Mouse (Mus musculus) cerebellum, adult 8-10 months (tissue): ENCODE measurements around the gene Pctp.
A peak's percentile ranks its signal among the peaks of the same experiment; 100 is the strongest.

Experiments
- DNase-seq: peaks from one replicate; pipeline ENCODE4 v3.0.0; 2022

The Pctp gene

DNA sequence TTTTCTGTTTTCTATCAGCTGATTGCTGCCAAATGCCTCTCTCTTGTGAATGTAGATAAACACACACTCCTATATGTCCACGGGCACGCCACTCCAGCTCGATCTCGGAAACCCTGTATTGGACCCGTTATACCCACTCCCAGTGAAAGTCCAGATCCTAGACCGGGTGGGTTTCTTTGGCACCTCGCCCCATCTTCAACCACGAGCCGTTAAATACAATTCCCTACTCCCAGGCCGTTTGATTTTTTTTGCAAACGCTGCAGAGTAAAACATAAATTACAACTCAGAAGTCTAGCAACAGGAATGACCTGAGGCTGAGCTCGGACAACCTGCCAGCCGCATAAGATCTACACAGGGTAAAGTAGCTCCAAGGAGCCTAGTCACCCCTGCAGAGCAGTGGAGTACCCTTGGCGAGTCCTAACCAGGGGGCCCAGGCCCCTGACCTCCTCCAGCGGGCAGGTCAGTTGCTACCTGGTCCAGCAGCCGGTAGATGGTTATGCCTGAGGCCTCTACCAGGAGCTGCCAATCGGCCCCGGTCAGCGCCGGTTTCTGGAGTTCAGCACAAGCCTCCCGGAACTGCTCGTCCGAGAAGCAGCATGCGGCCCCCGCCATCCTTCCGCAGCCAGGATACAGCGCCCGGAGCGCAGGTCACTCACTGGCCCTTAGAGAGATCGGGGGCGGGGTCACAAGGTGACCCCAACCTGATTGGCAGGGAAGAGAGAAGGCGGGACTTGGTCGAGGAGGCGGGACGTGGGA lies at the start of gene Pctp:
Gene Pctp, minus strand, starts transcription at position 664 of the 756 bp plus-strand sequence.
- peak; percentile 80 for DNase-seq

DNA sequence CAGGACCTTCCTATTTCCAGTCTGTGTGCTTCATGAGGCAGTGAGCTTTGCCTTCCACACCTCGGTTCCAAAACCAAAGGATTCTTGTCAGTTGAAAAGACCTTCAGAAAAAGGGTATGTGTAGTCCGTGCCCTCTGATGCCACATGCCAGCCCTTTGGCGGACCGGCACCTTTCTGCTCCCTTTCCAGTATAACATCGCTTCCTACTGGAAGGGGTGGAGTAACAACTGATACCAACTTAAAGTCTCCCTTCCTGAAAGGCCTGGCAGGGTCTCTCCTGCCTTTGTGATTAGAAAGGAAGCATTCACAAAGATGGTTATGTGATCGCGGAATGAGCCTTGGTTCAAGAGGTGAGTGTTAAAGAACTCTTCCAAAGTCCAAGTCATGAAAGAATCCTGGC lies 47.3 kb upstream of the Pctp start:
- DNase-seq, result no peak

- no peak for DNase-seq
Observed at GRCm38 (mm10) chr11:90047271-90047670, 44.6 kb upstream of the Pctp start.

- DNase-seq, result no peak
Observed at GRCm38 (mm10) chr11:90046211-90046610, 43.5 kb upstream of the Pctp start.

- DNase-seq, result no peak
Observed at GRCm38 (mm10) chr11:90044459-90044858, 41.8 kb upstream of the Pctp start.

DNA sequence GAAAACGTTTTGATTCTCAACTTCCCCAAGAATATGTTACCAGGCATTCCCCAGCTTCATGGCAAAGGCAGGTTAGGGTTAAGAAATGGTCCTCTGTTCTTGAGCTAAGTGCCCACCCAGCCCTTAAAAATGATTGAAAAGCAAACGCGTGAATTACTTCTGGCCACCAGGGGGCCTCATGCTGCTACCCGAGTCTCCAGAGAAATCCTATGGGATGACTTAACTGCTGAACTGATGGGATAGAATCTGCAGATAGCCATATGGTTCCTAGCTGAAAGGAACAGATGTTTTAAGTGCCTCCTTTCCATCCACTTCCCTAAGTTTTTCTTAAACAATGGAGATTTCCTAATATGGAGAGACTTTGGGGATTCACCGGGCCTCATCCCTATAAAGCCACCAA lies 35.3 kb upstream of the Pctp start:
- DNase-seq, result no peak

- no peak for DNase-seq
Observed at GRCm38 (mm10) chr11:90036416-90036815, 33.7 kb upstream of the Pctp start.

DNA sequence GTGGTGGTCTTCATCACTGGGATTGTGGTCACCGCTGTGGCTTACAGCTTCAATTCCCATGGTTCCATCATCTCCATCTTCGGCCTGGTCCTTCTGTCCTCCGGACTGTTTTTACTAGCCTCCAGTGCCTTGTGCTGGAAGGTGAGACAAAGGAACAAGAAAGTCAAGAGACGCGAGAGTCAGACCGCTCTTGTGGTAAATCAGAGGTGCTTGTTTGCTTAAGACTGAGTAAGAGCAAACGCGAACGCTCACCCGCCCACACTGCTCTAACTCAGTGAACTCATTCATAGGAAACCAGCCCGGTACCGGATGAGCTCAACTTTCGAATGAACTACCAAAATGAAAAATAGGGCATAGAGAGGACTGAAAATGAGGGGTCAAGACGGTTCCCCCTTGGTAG lies 32.8 kb upstream of the Pctp start:
- no peak for DNase-seq

DNA sequence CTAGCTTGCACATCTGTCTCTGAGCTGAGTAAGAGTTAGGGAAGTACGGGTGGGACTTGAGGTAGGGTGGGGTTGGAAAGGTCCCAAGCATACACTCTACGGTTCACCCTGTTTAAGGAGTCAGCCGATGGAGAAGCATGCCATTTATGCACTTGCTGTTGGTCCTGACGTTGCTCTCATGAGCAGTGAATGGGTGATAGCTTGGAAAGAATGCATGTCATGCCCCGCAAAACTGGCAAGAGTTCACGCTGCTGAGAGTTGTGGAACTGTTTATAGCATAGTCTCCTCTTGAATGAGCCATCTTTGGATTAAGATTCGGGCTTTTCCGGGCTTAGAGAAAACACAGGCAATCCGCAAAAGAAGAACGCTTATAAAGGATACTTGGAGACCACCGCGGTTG lies 32.0 kb upstream of the Pctp start:
- no peak for DNase-seq

GRCm38 (mm10) chr11:90033442-90033841 lies 30.7 kb upstream of the Pctp start:
- DNase-seq, result no peak

DNA sequence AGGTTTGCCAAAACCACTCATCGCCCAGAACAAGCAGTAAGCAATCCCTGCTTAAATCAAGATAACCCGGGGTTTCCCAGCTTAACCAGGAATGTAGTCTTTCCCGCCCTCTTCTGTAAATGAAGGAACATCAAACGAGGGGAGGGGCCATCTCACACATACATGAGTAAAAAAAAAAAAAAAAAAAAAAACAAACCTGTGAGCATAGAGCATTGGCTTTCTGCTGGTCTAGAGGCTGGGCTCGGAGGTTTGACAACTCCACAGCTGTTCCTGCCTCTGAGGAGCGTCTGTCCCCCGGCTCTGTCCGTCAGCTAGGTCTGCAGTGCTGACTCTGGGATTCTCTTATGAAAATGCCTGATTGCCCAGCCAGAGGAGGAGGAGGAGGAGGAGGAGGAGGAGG lies 30.1 kb upstream of the Pctp start:
- no peak for DNase-seq

DNA sequence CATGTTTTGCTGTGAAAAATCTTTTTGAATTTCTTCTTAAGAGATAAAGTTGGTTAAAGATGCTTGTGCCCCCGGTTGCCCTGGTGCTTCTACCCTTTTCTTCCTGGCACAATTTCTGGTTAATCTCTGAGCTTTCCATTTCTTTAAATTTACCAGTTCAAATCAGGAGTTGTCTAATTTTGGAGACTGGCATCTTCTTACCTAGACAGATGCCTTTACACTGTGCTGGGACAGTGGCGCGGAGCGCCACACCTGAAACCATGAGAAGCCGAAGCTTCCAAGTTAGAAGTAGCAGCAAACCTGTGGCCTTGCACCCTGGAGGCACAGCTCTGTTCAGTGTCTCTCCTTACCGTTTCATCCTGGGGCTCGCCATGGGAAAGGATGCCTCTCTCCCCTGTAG lies 28.4 kb upstream of the Pctp start:
- no peak for DNase-seq

DNA sequence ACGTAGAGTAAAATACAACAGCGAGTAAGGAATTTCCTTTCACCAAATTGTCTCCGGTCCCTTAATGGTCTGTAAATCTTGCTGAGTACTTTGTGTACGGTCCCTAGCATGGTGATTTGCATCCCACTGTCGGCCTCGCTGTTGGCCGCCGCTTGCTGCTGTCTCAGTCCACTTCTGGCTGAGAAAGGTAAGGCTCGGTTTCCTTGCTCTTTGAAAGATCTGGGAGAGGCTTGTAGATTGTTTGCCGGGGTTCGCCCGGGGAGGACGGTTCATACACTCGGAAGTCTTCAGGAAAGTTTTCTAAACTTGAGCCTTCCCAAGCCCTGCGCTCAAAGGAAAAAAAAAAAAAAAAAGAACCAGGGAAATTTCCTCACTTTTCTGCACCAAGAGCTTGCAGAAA lies 27.9 kb upstream of the Pctp start:
- no peak for DNase-seq

GRCm38 (mm10) chr11:90029841-90030398 lies 27.2 kb upstream of the Pctp start, which contains the start of gene Tmem100:
Gene Tmem100, plus strand, starts transcription at chr11:90030348.
- DNase-seq, result no peak

- no peak for DNase-seq
Observed at GRCm38 (mm10) chr11:90029354-90029753, 26.7 kb upstream of the Pctp start.

DNA sequence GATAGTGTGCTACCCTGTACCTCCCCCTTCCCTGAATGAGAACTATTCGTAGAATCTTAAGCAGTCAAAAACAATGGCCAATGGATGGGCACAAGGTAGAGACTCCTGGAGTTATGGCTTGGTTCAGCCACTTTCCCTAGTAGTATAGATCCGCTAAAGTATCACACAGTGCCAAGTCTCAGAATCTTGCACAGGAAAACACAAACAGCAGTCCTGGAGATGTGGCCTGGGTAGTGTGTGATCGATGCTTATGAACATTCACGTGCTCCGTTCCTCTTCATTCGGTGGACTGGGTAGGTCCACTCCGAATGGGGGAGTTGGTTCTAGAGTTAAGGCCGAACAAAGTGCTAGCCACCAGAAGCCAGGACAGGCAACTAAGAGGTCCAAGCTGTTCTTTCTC lies 26.1 kb upstream of the Pctp start:
- DNase-seq, result no peak

DNA sequence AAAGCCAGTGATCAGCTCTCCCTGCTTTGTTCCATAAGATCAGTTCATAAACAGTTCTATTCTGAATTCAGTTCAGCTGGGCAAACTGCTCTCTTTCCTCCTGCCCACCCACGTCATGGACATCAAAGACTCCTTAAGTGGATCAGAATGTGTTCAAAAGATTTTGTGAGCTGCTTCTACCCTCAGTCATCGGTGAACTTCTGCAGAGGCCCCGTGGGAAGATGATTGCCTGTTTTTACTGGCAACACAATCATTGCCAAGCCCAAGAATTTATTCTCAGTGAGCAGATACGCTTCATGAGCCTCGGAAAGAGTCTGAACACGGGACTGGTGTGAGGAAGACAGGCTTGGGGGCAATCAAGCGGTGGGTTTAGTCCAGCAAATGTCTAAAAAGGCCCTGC lies 24.5 kb upstream of the Pctp start:
- no peak for DNase-seq

DNA sequence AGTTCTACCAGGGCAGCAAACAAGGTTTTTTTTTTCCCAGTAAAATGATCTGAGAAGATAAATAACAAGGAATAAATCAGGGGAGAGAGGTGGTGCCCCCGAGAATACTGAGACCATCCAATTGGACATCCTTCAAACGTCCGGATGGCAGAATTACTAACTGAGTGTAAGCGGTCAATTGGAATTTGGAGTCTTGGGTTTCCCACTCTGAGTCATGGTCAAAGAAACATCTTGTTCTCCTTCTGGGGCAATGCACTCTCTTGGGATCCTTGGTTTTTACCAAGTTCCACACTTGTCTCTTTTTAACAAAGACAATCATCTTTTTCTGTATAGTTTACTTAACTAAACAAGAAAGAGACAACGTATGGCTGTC lies 24.1 kb upstream of the Pctp start:
- no peak for DNase-seq

DNA sequence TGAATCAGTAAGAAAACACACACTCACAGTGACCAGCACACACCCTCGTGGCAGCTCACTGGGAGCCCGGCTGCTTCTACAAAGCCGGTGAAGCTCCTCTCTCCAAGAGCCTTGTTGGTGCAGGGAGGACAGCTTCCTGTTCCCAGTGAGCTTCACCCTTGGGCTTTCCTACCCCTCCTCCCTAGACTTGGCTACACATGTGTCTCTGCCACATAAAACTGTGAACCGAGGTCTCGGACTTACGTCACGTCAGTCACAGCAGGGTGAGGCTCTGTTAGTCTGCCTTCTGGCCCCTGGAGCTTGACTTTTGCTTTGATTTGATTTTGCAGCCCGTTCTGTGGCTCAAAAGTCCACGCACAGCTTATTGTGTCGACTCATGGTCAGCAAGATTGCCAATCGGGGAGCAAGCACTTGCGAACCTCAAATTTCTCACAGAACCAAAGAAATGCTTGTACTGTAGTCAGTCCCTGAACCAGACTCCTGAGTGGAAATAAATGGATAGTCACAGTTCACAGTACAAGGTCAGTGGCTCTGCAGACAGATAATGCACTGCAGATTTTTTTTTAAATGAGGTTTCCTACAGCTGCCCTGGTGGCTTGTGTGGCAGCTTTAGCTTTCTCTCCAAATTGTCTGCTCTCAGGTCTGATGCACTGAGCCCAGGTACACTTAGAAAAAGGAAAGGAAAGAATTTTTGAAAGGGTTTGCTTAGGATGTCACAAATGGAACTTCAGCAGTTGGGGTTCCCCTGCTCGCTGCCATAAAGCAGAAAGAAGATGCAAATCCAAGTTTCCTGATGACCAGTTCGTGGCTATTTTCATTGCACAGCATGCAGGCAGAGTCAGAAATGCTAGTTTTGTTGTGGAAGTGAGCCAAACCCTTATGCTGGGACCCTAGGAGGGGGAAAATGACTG lies 23.5 kb upstream of the Pctp start:
- DNase-seq, result no peak

- peak; percentile 16 for DNase-seq
Observed at GRCm38 (mm10) chr11:90019161-90019560, 16.5 kb upstream of the Pctp start.

DNA sequence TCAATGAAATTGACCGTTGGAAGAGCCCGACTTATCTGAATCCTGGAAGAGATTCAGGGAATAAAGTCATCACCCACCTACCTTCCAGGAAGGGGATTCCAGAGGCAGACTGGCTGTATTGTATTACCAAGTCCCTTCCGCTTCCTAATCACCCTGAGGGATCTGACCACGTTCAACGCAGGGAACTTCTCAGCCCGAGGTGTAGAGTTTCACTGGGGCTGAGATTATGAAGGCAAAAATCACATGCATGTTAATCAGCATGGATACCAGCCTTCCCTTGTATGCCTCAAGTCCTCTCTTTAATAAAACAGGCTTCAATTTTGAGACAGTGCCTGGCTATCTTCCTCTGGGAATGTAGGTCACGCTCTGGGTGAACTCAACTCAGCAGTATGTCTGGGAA lies 12.6 kb upstream of the Pctp start:
- no peak for DNase-seq

DNA sequence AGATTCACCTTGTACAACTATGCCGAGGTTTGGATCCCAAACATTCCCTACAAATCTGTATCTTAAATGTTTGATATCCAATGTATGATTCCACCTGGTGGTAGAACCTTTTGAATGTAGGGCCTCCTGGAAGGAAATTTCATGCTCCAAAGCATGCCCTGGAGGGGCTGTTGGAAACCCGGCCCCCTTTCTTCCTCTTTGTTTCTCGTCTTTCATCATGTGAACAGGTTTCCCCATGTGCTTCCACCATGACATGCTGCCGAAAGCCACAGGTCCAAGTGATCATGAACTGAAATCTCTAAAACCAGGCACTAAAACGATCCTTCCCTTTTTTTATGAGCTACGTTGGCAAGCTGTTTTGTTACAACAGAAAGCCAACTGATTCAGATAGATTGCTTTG lies 11.0 kb upstream of the Pctp start:
- no peak for DNase-seq

- no peak for DNase-seq
Observed at GRCm38 (mm10) chr11:90007791-90008531, 5.3 kb upstream of the Pctp start.
